Mouse (Mus musculus) cortical plate, adult 2 months (tissue): ENCODE data around the gene Itpr1.

Experiments used
- CTCF ChIP-seq: fragments of 200-500 bp; IDR thresholded peaks from 2 replicates; pipeline ENCODE4 v1.5.1; 2011; ENCODE audit warnings: mild to moderate bottlenecking, control low read depth, low read length; ENCODE audit not compliant: insufficient read depth; ENCODE audit errors: extremely low read depth
- POLR2A ChIP-seq: fragments of 200-500 bp; IDR thresholded peaks from 2 replicates; pipeline ENCODE4 v1.6.1; 2011; ENCODE audit warnings: mild to moderate bottlenecking, low read length, control low read depth; ENCODE audit not compliant: insufficient read depth; ENCODE audit errors: extremely low read depth

GRCm38 (mm10) chr6:108284688-108285087, 71.8 kb downstream of the Itpr1 start:
- TF ChIP-seq POLR2A (no peak), CTCF (no peak)
